Mouse (Mus musculus) liver, embryonic 15.5 days (tissue): ENCODE data around the gene Fam198a. TPM values are rescaled to one million over a fixed set of nuclear protein-coding genes. Genes with fewer than 3 reads are reported as not detected.

Experiments used
- ATAC-seq: fragments of 200-750 bp; cut with Nextera tagmentation; 2 replicates; pipeline ENCODE4 v1.8.0; 2017; ENCODE audit warnings: moderate number of reproducible peaks, mild to moderate bottlenecking, moderate library complexity; ENCODE audit not compliant: insufficient read depth
- H3K27ac ChIP-seq: fragments of 300-500 bp; sonication (generic); replicated peaks from 2 replicates; pipeline ENCODE4 v1.5.1; 2015; ENCODE audit warnings: mild to moderate bottlenecking, inconsistent platforms
- H3K27me3 ChIP-seq: fragments of 300-500 bp; sonication (generic); 2 replicates; pipeline ENCODE4 v1.6.1; 2015; ENCODE audit warnings: mild to moderate bottlenecking, inconsistent platforms
- H3K36me3 ChIP-seq: fragments of 300-500 bp; sonication (generic); replicated peaks from 2 replicates; pipeline ENCODE4 v1.6.1; 2015; ENCODE audit warnings: moderate library complexity, mild to moderate bottlenecking, inconsistent platforms
- H3K4me1 ChIP-seq: fragments of 300-500 bp; sonication (generic); replicated peaks from 2 replicates; pipeline ENCODE4 v1.6.1; 2015; ENCODE audit warnings: inconsistent platforms
- H3K4me2 ChIP-seq: fragments of 300-500 bp; sonication (generic); 2 replicates; pipeline ENCODE4 v1.6.1; 2015; ENCODE audit warnings: moderate library complexity, mild to moderate bottlenecking, inconsistent platforms
- H3K4me3 ChIP-seq: fragments of 300-500 bp; sonication (generic); replicated peaks from 2 replicates; pipeline ENCODE4 v1.5.1; 2015; ENCODE audit warnings: mild to moderate bottlenecking, inconsistent platforms
- H3K9ac ChIP-seq: fragments of 300-500 bp; sonication (generic); 2 replicates; pipeline ENCODE4 v1.6.1; 2015; ENCODE audit warnings: moderate library complexity, mild to moderate bottlenecking, inconsistent platforms
- H3K9me3 ChIP-seq: fragments of 300-500 bp; sonication (generic); replicated peaks from 2 replicates; pipeline ENCODE4 v1.6.1; 2016; ENCODE audit warnings: inconsistent platforms
- WGBS: fragments of 180-500 bp; shearing (Covaris S2); methylation state at CpG from one replicate; pipeline ENCODE4 v1.1.7; 2015; ENCODE audit warnings: mixed read lengths; ENCODE audit not compliant: insufficient replicate concordance; 5-methylcytosine and 5-hydroxymethylcytosine counted together
- polyA plus RNA-seq: library from polyadenylated mRNA; unstranded; fragments of >200 nt; fragmentation: Nextera tagmentation; extraction: Ambion mirVana; gene quantifications from 2 replicates; pipeline ENCODE4 v1.2.1, GENCODE M21; 2015

Fam198a gene
- polyA plus RNA-seq, 1 experiment from 2014 or later, result 0.24 TPM

GRCm38 (mm10) chr9:122022776-122023175 lies 72.0 kb downstream of the Fam198a start:
- Histone ChIP-seq H3K4me1 (no peaks in the 10 kb centered on the region), H3K4me3 (no peak overlapping the region), H3K9me3 (no peaks in the 10 kb centered on the region), H3K36me3 (no peaks in the 10 kb centered on the region), H3K4me2 (no peak overlapping the region), H3K27ac (no peak overlapping the region), H3K9ac (no peak overlapping the region), H3K27me3 (no peaks in the 10 kb centered on the region)
- no peak; the same call in 1 of the 2 replicates for ATAC-seq
- WGBS, result 19% methylated on average over 9 of the region's 9 CpGs

DNA sequence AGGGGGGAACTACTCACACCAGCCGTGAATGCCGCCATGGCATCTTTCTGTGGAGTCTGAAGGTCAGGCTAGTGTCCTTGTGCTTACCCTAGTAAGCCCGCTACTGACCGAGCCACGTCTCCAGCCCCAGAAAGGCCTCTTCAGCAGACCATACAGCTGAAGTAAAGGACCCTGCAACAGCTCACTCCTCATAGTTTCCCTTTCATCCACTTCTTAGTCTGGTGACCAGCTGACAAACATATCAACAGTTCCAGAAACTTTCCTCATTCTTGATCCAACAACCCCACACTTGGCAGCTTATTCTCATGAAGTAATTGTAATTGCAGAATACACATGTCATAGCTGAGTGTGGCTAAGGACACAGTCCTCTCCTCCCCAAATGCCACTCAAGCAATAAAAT lies 73.1 kb downstream of the Fam198a start:
- Histone ChIP-seq H3K4me1 (no peaks in the 10 kb centered on the region), H3K27ac (no peak overlapping the region), H3K27me3 (no peaks in the 10 kb centered on the region), H3K9ac (no peak overlapping the region), H3K36me3 (no peaks in the 10 kb centered on the region), H3K4me2 (no peak overlapping the region), H3K4me3 (no peak overlapping the region), H3K9me3 (no peaks in the 10 kb centered on the region)
- 69% methylated on average over 5 of the region's 5 CpGs for WGBS
- no peak for ATAC-seq

- Histone ChIP-seq H3K36me3 (no peaks in the 10 kb centered on the region), H3K4me3 (no peak overlapping the region), H3K27me3 (no peaks in the 10 kb centered on the region), H3K4me2 (no peak overlapping the region), H3K4me1 (no peaks in the 10 kb centered on the region), H3K9ac (no peak overlapping the region), H3K9me3 (no peaks in the 10 kb centered on the region), H3K27ac (no peak overlapping the region)
- WGBS, result 68% methylated on average over 6 of the region's 6 CpGs
- no peak for ATAC-seq
Measured at GRCm38 (mm10) chr9:122024419-122024818, 73.6 kb downstream of the Fam198a start.

DNA sequence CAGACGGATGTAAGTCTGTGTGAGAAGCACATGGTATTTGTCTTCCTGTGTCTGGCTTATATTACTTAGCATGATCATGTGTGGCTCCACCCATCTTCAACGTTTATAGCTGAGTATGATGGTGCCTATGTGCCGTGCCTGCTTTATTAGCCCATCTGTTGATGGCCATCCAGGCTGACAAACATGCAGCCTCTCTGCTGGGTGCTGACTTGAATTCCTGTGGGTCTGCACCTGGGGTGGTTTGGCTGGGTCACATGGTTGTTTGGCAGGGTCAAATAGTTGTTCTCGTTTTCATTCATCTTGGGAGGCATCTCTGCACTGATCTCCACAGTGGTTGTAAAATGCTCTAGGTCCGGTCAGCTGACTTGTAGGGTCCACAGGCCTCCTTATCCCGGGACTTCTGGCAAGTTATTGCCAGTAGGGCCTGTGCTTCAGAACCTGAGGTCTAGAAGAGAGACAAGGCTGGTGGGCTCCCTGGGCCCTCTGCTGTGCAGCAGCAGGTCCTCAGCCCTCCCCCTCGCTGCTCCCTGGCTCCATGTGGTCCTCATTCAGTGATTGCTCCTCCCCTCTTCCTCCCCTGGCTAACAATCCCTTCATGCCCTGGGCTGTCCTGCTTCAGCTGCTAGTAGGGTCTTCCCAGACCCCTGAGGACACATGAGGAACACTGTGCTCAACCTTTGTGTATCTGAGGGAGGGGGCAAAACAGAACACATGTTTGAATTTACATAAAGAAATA lies 75.2 kb downstream of the Fam198a start:
- Histone ChIP-seq H3K9ac (no peak overlapping the region), H3K27me3 (no peaks in the 10 kb centered on the region), H3K4me3 (no peak overlapping the region), H3K9me3 (no peaks in the 10 kb centered on the region), H3K4me2 (no peak overlapping the region), H3K36me3 (no peaks in the 10 kb centered on the region), H3K4me1 (no peaks in the 10 kb centered on the region), H3K27ac (no peak overlapping the region)
- ATAC-seq, result no peak
- 50% methylated on average over 7 of the region's 7 CpGs for WGBS

GRCm38 (mm10) chr9:122027081-122027913 lies 76.5 kb downstream of the Fam198a start:
- ATAC-seq, result peak; percentile 41; the same call in 1 of the 2 replicates
- no peak overlapping the region for H3K4me3 ChIP-seq

GRCm38 (mm10) chr9:122027914-122028745 lies 77.3 kb downstream of the Fam198a start:
- H3K4me3 ChIP-seq, result no peak overlapping the region
- no peaks in the 10 kb centered on the region for H3K27me3 ChIP-seq
- H3K9ac ChIP-seq, result no peak overlapping the region
- H3K4me1 ChIP-seq, result no peaks in the 10 kb centered on the region
- no peak overlapping the region for H3K4me2 ChIP-seq
- no peaks in the 10 kb centered on the region for H3K9me3 ChIP-seq
- no peaks in the 10 kb centered on the region for H3K36me3 ChIP-seq
- WGBS, result 34% methylated on average over 11 of the region's 11 CpGs
- H3K27ac ChIP-seq, result peak overlapping the region; percentile 48
- ATAC-seq, result no peak

More at GRCm38 (mm10) chr9:122027081-122027913, 76.5 kb downstream of the Fam198a start:
- 52% methylated on average over 6 of the region's 6 CpGs for WGBS
- H3K27ac ChIP-seq, result peak overlapping the region; percentile 48
- H3K36me3 ChIP-seq, result no peaks in the 10 kb centered on the region
- H3K4me2 ChIP-seq, result no peak overlapping the region
- no peak overlapping the region for H3K9ac ChIP-seq
- no peaks in the 10 kb centered on the region for H3K27me3 ChIP-seq
- no peaks in the 10 kb centered on the region for H3K4me1 ChIP-seq
- H3K9me3 ChIP-seq, result no peaks in the 10 kb centered on the region

- H3K4me3 ChIP-seq, result no peak overlapping the region
- WGBS, result 69% methylated on average over 7 of the region's 7 CpGs
- H3K36me3 ChIP-seq, result no peaks in the 10 kb centered on the region
- no peak for ATAC-seq
- no peak overlapping the region for H3K27ac ChIP-seq
- H3K4me1 ChIP-seq, result no peaks in the 10 kb centered on the region
- H3K4me2 ChIP-seq, result no peak overlapping the region
- H3K9me3 ChIP-seq, result no peaks in the 10 kb centered on the region
- H3K9ac ChIP-seq, result no peak overlapping the region
- no peaks in the 10 kb centered on the region for H3K27me3 ChIP-seq
Measured at GRCm38 (mm10) chr9:122029765-122030164, 79.0 kb downstream of the Fam198a start.

Other genes starting within 250 kb of the Fam198a start
- 3.3 and 3.6 TPM in 2 replicates for gene Sec22c, start 245.5 kb upstream of the Fam198a start, polyA plus RNA-seq
- gene Ss18l2, start 240.7 kb upstream of the Fam198a start, polyA plus RNA-seq, result 55.3 TPM in 2 replicates
- 23.0 and 25.2 TPM in 2 replicates for gene Nktr, start 231.8 kb upstream of the Fam198a start, polyA plus RNA-seq
- 1.6 and 2.0 TPM in 2 replicates for gene Zfp651, start 191.7 kb upstream of the Fam198a start, polyA plus RNA-seq
- gene Klhl40, start 173.4 kb upstream of the Fam198a start, polyA plus RNA-seq, result 0.67 and 0.98 TPM in 2 replicates
- 0.18 TPM in 2 replicates for gene Hhatl, start 158.5 kb upstream of the Fam198a start, polyA plus RNA-seq
- gene Ccdc13, start 111.5 kb upstream of the Fam198a start, polyA plus RNA-seq, result not detected in 2 replicates
- gene Higd1a, start 92.6 kb upstream of the Fam198a start, polyA plus RNA-seq, result 96.2 and 102 TPM in 2 replicates
- 0.45 and 0.53 TPM in 2 replicates for gene Ackr2, start 52.6 kb upstream of the Fam198a start, polyA plus RNA-seq
- 4.4 and 9.5 TPM in 2 replicates for gene Cyp8b1, start 34.7 kb upstream of the Fam198a start, polyA plus RNA-seq
- 2.9 and 4.2 TPM in 2 replicates for gene Pomgnt2, start 46.1 kb downstream of the Fam198a start, polyA plus RNA-seq
- 18.4 and 18.6 TPM in 2 replicates for gene Snrk, start 166.3 kb downstream of the Fam198a start, polyA plus RNA-seq